Mouse (Mus musculus) ovary, postnatal 36 days (tissue): ENCODE results near the gene Gigyf1.

Experiments
- DNase-seq: peaks from one replicate; pipeline ENCODE4 v3.0.0; 2022; ENCODE audit warnings: low spot score, mixed read lengths

Gigyf1 gene

DNA sequence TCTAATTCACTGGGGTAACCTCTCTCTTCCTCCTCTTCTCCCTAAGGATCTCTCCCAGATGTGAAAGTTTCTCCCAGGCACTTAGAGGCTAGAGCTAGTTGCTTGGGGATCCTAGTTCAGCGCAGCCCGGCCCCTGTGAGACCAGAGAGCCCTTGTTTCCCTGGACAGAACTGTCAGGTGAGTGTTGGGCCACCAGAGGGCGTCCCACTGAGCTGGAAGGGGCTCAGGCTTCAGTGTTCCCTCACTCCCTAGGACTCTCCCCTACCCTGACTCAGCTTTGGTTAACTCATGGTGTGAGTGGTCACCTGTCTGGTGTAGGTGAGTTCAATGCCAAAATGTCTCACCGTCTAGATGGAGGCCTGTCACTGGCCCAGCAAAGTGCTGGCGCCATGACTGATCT, at the start of gene Gigyf1:
Gene Gigyf1 (plus strand): TSS at position 113 of the 400 bp plus-strand sequence.
- no peak for DNase-seq

DNA sequence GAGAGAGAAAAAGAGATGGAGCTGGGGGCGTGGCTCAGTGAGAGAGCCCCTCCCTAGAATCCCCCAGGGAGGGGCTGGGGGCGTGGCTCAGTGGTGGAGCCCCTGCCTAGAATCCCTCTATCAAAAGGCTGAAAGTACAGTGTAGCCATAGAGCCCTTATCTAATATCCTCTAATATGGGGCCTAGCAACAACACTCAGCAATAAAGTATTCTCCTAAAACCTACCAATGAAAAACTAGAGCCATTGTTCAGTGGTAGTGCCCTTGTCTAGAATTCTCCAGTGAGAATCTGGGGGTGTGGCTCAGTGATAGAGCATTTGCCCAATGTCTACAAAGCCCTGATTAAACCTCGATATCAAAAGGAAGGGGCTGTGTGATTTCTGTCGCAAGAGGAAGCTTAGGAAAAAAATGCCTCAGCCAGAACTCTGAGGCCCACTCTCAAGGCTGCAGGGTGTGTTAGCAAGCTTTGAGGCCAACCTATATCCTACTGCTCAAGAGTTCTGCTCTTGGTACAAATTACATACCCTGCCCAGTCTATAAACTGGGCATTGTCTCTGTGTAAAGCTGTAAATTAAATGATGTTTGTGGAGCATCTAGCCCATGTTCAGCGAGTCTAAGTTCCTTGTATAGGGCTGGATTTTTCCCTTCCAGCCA, 46.0 kb upstream of the Gigyf1 start:
- DNase-seq: no peak

DNA sequence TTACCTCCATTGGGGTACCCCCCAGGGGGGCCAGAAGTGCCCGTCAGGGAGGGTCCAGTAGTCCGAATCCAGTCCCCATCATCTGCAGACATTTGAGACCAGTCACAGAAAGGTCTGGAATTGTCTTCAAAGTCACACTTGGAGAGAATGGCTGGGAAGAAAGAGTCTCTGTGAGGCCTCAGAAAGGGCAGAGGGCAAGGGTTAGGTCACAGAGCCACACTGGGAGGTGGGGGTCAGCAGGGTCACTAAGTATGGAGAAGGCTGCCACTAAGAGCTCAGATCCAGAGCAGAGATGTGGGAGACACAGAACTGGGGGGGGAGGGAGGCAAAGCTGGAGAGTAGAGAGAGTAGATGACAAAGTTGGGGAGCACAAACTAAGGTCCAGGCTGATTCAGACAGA, 44.0 kb upstream of the Gigyf1 start:
- no peak for DNase-seq

DNA sequence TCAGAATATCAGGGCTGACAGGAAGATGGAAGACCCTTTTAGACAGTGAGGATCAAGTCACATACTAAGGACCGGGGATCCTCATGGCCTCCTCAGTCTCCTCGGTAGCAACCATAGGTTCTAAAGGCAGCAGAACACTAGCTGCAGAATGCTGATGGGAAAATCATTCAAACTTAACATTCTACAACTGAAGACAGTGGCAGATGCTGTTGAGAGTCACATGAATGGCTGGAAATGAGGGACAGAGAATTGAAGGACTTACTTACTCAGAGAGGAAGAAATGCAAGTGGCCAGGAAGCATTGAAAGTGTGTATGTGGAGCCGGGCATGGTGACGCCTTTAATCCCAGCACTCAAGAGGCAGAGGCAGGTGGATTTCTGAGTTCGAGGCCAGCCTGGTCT, 41.4 kb upstream of the Gigyf1 start, which contains the start of gene Zan:
Gene Zan (minus strand): TSS at position 101 of the 400 bp plus-strand sequence.
- no peak for DNase-seq

DNA sequence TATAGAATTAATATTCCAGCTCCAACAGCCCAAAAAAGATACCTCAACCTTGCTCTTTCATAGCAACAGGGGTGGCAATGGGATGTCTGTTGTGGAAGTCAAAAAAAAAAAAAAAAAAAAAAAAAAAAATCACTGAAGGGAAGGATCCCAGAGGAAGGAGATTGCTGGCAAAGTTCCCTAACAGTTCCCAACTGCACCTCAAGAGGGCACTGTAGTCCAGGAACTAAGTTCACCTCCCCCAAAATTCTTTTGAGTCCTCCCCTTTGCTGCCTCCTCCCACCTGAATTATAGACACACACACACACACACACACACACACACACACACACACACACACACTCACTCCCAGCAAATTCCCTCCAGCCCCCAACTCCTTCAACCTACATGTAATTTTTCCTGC, 37.2 kb upstream of the Gigyf1 start:
- DNase-seq: peak; percentile 66

DNA sequence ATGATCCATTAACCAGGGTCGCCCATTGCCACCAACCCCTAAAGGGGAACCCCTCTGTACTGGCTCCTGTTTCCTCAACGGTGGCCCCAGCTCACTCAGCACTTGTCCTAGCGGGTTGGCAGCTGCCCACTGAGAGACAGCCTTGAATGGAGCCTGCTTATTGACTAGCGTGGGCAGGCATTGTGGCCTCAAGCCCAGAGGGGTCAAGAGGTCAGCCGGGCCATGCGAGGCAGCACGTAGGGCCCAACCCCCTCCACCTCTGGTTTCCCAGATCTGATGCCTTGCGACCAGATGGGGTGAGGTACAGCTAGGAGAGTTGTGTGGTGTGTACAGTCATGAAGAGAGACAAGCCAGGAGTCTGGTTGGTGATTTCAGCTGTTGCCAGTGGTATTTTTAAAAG, 36.5 kb upstream of the Gigyf1 start:
- peak; percentile 51 for DNase-seq

DNA sequence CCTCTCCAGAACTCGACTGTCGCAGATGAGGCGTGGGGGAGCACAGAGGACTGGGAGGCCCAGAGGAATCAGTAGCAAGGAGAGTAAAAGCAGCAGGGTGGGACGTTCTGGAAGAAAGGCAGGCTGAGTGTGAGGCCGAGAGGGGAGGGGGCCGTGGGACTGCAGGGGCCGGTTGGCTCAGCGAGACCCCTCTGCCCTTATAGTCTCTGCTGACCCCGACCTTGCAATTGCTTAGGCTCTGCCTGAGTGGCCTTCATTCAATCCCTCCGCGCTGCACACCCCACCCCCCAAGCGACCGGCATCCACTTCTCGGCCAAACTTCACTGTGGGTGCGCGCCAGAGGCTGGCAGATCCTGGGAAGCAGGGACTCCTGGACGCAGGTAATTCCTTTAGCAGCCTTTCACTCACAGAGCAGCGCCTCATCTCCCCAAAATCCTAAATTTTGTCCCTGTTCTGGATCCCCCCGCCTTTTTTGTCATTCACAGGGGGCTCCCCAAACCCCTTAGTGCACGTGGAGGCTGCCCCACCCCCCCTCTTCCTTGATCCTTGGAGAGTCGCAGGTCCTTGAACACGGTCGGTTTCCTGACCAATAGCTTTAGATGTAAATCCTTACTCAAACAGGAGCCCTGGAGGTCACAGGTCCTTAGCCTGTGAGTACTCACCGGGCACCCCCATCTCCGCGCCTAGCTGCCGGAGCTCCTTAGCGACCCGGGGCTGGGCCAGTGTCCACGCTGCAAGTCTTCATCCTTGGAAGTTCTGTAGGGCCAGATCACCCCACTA, 33.1 kb upstream of the Gigyf1 start:
- DNase-seq: no peak

DNA sequence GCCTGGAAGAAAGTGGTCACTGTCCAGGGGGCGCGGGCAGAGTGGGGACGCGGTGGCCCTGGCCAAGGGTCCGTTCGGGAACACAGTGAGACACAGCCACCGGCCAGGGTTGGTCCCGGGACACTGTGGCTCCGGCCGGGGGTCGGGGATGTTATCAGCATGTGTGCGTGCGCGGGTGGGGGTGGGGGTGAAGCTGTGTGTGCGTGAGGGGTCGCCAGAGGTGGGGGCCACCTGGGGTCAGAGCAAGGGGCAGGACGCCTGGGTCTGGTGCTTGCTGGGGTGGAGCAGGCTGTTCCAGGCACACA, 32.5 kb upstream of the Gigyf1 start:
- no peak for DNase-seq

DNA sequence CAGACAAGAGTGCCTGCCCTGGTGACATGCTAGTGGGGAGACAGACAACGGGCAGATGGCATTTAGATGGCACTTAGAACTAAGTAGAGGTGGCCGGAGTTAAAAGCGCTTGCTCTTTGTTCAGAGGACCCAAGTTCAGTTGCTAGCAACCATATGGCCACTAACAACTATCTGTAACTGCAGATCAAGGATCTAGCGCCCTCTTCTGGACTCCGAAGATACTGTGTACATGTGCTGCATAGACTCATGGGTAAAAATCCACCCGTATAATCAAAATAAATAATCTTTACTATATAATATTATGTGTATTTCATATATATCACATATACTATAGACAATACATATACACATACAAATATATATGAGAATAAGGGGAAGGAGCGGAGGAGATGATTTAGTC, 30.7 kb upstream of the Gigyf1 start:
- DNase-seq: no peak

DNA sequence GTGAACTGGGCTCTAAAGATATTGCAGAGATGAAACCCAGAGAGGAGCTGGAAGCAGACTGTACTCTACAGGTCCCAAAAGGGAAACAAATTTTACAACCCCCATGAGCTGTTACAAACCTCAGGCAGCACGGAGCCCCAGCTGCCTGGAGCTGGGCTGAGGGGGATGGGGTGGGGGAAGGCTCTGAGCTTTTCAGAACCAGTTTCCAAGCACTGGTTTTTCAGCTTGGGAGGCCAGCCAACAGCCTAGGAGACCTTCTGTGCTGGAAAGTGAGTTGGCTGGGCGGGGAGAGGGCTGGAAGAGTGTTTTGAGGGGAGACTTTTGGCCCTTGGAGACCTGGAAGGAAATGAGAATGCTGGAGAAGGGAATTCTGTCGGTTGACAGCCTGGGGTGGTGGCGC, 26.8 kb upstream of the Gigyf1 start:
- no peak for DNase-seq

DNA sequence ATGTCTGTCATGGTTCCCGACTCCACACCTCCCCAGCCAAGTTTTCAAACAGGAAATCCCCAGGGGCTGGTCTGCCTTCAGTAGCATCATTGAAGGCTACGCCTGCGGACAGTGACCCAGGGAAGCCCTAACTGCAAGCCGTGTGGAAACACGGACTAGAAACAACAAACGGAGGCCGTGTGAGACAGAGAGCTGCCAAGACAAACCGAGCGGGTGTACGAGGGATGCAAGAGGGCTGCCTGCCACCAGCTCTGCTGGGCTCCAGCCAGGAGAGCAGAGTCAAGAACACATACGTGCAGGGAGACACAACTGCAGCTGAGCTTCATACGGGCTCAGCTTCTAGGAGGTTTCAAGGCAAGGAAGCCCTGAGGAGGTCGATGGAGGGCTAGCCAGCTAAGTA, 24.5 kb upstream of the Gigyf1 start:
- DNase-seq: no peak

DNA sequence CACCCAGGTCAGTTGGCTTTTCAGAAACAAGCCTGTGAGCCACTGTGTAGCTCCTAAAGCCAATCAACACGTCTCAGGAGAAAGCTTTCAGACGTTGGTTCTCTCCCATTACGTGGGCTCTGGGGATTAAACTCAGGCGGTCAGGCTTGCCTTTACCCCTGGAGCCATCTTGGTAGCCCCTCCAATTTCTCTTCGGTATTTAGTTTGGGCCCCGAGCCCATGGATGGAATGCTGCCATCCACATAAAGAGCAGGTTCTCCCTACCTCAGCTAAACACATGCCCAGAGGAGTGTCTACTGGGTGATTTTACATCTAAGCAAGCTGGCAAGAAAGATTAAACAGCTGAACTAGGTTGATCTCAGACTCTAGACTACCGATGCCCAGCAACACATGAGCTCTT, 18.2 kb upstream of the Gigyf1 start:
- no peak for DNase-seq

DNA sequence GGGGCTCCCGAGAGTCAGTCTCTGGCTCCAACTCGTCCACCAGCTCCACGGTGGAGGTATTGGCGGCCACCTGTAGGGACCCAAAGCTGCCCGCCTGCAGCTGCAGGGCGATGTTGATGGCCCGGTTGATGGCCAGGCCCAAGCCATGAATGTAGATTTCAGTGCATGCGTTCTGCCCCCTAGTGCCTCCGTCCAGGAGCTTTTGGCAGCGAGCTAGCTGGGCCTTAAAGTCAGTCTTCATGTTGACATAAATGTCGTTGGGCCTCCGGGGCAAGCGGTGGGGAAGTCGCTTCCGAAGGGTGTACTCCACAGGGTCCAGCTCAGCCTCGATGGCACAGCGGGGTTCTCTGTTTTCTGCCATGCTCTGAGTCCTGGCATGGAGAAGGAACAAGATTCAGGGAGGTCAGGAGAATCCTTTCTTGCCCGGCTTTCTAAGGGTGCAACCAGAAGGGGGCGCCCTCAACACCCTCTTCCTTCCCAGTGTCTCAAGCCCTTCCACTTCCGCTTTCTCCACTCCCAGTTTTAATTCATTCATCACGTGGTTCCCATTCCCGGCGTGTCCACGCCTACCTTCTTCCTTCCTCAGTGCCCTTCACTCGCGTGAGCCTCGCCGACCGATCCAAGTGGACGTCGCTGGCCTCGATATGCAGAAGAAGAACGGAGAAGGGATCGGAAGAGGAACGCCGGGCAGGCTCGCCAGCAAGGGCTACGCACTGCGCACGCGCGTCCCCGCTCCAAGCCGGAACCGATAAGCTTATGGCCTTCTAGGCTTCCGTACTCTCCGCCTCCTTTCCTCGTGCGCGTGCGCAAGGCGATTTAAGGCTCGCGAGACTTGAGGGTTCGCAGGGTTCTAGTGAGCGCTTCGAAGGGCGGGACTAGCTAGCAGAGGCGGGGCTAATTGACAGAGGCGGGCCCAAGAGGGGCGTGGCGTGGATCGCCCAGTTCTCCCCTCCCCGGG, 16.4 kb upstream of the Gigyf1 start, which contains the start of gene Pop7:
Gene Pop7 (minus strand): TSS at position 810 of the 958 bp plus-strand sequence.
- DNase-seq: peak; percentile 100

DNA sequence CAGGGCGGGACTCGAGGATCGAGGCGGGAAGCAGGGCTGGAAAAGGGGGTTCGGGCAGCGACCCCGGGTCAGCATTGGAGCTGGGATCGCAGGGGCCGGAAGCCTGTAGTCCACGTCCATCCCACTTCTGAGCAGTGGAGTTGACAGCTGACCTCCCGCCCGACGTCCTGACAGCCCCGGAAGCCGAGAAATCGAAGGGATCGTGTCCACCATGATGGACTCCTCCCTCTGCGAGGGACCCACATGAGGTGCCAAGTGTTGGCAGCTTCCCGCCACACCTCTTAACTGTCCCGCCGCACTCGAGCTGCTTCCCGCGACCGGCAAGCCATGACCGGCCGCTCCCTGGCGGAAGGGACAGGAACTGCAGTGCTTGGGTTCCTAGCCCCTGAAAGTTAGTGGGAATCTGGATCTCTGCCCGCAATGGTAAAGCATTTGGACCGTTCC, 15.7 kb upstream of the Gigyf1 start:
- DNase-seq: peak; percentile 83

DNA sequence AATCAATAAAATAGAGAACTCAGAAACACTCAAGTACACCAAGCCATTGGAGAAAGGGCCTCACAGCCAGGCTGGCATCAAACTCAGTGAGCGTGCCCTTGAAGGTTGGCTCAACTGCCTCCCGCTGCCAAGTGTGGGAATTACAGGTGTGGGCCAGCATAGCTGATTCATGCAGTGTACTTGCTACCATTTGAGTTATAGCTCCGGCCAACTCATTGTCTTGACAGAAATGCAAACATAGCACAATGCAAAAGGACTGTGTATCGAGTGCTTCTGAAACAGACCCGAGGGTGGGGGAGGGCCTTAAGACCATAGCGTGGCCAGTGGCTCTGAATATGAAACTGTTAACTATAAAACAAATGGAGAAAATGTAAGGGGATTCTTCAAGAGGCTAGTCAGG, 14.3 kb upstream of the Gigyf1 start:
- DNase-seq: no peak

DNA sequence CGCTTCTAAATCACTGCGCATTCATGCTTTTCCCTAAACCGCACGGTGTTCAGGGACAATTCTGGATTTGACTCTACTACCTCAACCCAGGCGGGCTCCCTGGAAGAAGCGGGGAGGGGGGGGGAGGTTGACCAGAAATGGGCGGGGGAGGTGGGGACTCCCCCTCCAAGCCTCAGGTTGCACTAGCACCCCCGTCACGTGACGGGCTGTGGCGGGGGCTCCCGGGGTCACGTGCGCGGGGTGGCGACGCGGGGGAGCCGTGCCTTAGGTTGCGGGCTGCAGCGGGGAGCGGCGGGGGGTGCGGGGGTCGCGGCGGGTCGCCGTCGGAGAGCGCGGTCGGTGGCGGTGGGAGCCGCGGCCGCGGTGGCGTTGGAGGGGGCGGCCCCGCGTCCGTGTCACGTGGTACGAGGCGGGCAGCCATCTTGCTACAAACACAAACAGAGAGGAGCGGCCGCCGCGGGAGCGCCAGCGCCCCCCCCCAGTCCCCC, 8.3 kb upstream of the Gigyf1 start:
- DNase-seq: peak; percentile 81

DNA sequence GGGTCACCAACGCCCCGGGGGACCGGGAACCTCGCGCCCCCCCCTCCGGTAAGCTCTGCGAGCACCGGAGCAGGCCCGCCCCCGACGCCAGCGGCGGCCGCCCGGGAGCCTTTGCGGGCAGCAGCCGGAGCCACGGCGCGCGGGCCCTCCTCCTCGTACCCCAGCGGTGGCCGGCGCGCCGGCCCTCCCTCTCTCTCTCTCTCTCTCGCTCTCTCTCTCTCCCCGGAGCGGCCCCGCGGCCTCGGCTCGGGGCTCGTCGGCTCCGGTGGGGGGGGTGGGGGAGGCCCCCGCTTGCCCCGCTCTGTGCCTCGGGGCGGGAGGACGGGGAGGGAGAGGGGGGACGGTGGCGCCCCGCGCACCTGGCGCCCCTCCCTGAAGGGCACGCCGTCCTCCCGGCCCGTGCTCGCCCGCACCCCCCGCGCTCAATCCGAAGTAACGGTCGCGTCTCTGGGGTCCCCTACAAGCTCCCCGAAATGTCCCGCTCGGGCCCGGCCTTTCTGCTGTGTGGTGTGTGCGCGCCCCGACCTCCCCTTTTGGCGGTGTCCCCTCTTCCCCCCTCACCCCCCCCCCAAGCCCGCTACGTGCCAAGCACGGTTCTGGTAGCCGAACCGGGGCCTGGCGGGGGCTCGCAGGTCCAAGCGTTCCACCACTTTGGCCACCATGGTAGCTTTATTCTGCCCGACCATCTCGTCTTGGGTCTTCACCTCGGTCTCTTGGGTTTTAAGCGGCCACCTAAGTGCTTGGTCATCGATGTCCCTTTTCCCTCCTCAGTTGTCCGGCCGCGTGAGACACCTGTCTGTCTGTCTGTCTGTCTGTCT, 7.6 kb upstream of the Gigyf1 start:
- no peak for DNase-seq

DNA sequence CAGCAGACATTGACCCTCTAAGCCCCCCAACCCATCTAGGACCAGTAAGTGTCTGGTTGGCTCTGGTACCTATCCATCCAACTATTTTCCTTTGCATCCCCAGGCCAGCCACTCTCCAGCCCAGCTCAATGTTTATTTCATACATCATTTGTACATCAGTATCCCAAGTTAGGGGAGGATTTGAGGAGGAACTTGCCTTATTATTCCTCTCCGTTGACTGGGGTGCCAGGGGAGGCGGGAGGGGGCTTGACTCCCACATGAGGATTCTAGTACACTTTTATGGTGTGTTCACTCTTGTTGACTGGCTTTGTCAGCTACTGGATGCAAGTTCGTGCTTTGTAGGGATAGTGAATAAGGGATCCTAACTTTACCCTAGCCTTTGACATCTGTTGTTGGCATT, 6.6 kb upstream of the Gigyf1 start:
- DNase-seq: no peak

DNA sequence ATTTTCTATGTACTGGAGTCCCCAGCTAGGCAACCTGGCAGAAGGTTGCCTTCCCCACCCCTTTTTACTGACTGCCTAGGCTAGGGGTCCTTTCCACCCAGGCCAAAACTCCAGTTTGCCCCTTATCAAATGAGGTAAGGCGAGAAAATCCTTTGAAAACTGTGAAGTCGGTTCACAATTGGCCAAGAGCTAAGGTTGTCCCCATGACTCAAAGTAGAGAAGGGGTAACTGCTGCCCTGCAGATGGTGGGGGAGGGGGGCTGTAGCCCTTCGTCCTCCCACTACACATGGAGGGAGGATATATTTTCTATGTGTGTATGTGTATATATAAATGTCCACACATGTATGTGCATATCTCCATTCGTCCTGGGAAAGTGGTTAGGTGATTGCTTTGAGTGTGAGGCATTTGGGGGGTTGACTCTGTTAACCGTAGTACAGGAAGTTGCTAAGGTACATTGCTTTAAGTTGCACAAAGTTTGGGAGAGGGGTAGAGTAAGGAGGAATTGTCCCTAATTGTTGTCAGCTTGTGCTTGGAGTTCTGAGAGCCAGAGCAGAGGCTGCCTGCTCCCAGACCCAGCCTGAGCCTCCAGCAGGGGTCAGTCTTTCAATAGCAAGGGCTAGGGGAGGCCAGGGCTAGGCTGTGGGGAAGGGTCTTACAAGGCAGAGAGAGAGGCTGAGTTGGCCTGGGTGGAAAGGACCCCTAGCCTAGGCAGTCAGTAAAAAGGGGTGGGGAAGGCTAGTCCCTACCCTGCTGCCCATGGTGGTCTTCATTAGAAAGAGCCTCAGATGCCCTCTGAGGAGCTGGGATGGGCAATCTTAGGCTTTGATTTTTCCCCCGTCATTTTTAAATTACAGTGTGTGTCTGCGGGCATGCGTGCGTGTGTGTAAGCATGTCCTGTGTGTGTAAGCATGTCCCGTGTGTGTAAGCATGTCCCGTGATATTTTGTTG, 5.2 kb upstream of the Gigyf1 start:
- no peak for DNase-seq

DNA sequence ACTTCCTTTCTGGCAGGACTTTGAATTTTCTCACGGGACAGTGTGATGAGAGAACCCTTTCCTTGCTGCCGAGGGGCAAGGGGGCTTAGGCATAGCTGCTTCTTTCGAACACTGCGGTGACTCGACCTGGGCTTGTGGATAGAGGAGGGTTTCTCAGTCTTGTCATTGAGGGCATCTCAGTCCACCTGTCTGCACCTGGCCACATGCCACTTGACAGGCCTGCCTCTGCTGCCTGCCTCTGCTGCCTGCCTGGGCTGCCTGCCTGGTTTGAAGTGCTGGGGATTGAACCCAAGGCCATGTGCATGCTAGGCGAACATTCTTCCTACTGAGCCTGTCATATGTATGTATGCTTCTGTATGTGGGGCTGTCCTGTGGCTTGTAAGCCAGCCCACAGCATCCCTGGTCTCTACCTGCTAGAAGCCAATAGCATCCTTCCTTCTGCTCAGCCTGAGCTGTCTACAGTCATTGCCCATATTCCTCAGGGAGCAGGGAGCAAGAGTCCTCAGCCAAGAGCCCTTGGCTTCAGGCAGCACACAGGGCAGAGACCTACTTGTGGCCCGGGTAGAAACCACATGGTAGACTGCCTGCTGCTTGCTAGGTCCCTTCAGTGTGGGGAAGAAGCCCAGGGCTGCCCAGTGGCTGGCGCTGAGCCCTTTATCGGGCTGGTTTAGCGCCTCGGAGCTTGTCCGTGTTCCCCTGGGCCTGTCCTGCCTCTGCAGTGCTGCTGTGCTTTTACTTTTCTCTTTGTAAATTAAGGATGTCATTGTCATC, 4.2 kb upstream of the Gigyf1 start:
- DNase-seq: no peak
